Mouse (Mus musculus) c-Kit-positive CD71-positive TER-119-positive erythroid progenitor cells, embryonic 14.5 days (primary cell): ENCODE measurements around the gene Ms4a14.
"Not testable (repeated sequence)": the region's sequence is repeated elsewhere in the genome, so short reads cannot be mapped to it uniquely, and the experiment has no call there.

ENCODE experiments used
- DNase-seq: peaks from one replicate; pipeline ENCODE4 v3.0.0-alpha.2; 2013; ENCODE audit warnings: low spot score

Gene Ms4a14

GRCm38 (mm10) chr19:11262932-11263331, 51.3 kb downstream of the Ms4a14 start:
- DNase-seq: not testable (repeated sequence)

DNA sequence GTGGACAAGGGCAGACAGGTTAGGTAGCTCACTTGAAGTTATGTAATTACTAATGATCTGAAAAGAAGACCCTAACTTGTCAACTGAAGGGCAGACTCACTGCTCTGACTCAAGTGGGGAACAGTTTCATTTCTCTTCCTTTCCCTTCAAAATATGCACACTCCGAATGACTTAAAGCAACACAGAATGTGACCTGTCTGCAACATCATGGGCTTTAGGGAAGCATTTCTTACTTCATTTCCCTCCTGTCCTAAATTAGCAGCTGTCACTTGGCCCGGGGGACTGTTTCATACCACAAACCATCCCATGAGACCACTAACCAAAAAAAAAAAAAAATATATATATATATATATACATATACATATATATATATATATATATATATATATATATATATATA, 52.7 kb downstream of the Ms4a14 start:
- no peak for DNase-seq
